Mouse (Mus musculus) MEL (cell line): ENCODE results near the gene Ildr2.

ENCODE experiments used
- CTCF ChIP-seq, 3 experiments: IDR thresholded peaks in 2 of 3; conservative IDR thresholded peaks in 1 of 3; 2 replicates each; pipeline ENCODE4 v1.5.1; 2011 to 2012; ENCODE audit warnings: low read length in 3 of 3, low read depth in 2 of 3, mild to moderate bottlenecking in 2 of 3, improper control_type of control experiment in 1 of 3, inconsistent platforms in 1 of 3, mixed read lengths in 1 of 3, moderate library complexity in 1 of 3; ENCODE audit not compliant: control insufficient read depth in 1 of 3, insufficient read depth in 1 of 3, poor library complexity in 1 of 3, severe bottlenecking in 1 of 3
- POLR2A ChIP-seq, 2 experiments: IDR thresholded peaks; 2 replicates each; pipeline ENCODE4 v1.6.1; 2011 to 2012; ENCODE audit warnings: low read length in 2 of 2, mild to moderate bottlenecking in 2 of 2, control low read depth in 1 of 2, improper control_type of control experiment in 1 of 2, low read depth in 1 of 2, moderate library complexity in 1 of 2; ENCODE audit not compliant: control insufficient read depth in 1 of 2, insufficient read depth in 1 of 2, poor library complexity in 1 of 2

- TF ChIP-seq CTCF (IDR thresholded peaks at IDR 0.05 in 2 of 3, conservative IDR thresholded peaks at IDR 0.05 in 1 of 3; ENCODE audit: control insufficient read depth in 1 of 3, insufficient read depth in 1 of 3, low read depth in 2 of 3, low read length in 3 of 3, poor library complexity in 1 of 3, severe bottlenecking in 1 of 3) (no peak), POLR2A (IDR thresholded peaks at IDR 0.05; ENCODE audit: control insufficient read depth in 1 of 2, insufficient read depth in 1 of 2, low read depth in 1 of 2, low read length in 2 of 2, poor library complexity in 1 of 2) (no peak)
These were observed 30.5 kb downstream of the Ildr2 start for GRCm38 (mm10) chr1:166284390-166284789.
